Mouse (Mus musculus) spleen, postnatal 36 days (tissue): ENCODE data around the gene Nfatc2.
A peak's percentile ranks its signal among the peaks of the same experiment; 100 is the strongest.

ENCODE experiments used
- DNase-seq, 2 experiments: peaks; one replicate each; pipeline ENCODE4 v3.0.0; 2022; ENCODE audit warnings: low spot score in 2 of 2, mixed read lengths in 1 of 2

Nfatc2 gene

GRCm38 (mm10) chr2:168440918-168441328 lies 160.5 kb downstream of the Nfatc2 start:
- DNase-seq = no peak

GRCm38 (mm10) chr2:168438981-168439452 lies 162.4 kb downstream of the Nfatc2 start:
- DNase-seq = peak; percentile 64 to 67

DNA sequence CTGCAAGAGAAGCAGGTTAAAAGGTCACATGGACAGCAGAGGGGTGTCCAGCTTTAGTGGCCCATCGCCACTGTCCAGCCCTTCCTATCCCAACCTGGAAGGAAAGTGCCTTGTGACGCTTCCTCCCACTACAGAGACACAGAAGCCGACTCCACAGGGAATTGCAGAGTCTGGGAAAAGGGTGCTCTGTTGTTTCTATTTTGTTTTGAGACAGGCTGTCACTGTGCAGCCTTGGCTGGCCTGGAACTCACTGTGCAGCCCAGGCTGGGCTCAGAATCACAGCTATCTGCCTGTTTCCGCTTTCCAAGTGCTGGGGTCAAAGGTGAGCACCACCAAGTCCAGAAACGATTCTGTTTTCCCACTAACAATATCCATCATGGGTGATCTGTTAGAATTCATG lies 167.3 kb downstream of the Nfatc2 start:
- DNase-seq = no peak

DNA sequence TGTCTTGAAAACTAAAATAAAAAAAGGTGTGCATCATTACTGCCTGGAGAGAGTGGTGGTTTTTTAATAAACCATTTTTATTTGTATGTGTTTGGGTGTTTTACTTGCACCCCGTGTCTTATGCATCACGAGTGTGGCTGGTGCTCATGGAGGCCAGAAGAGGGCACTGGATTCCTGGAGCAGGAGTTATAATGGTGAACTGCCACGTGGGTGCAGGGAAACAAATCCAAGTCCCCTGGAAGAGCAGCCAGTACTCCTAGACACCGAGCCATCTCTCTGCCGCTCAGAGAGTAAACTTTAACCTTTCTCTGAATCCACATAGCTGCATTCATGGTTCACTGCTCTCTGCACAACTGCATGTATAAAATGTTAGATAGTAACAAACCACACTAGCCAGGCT lies 168.1 kb downstream of the Nfatc2 start:
- DNase-seq = no peak

- no peak for DNase-seq
Observed at GRCm38 (mm10) chr2:168432394-168432793, 169.1 kb downstream of the Nfatc2 start.

DNA sequence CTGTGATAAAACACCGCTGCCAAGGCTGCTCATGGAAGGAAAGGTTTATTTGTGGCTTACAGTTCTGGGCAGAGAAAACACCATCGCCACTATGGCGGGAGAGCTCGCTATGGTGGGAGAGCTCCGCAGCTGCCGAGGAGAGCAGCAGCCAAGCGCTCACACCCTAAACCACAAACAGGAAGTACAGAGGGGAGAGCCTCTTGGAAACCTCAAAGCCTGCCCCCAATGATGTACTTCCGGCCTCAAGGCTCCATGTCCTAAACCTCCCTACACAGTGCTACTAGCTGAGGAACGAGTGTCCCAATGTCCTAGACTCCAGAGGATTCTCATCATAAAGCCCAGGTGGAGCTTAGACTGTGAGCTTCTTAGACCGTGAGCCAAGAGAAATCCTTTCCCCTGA lies 171.9 kb downstream of the Nfatc2 start:
- peak; percentile 49 to 53 for DNase-seq

GRCm38 (mm10) chr2:168428375-168428901 lies 173.0 kb downstream of the Nfatc2 start:
- DNase-seq = no peak
